Mouse (Mus musculus) hindbrain, embryonic 16.5 days (tissue): ENCODE measurements at regions not wholly inside any gene's neighbourhood (a gene's known extent, or its start where the extent isn't known, plus 50 kb on each side); places are given as distances from the start of the nearest gene placed in this dataset.

Experiments used
- ATAC-seq: fragments of 200-750 bp; cut with Nextera tagmentation; 2 replicates; pipeline ENCODE4 v1.8.0; 2017; ENCODE audit warnings: moderate TSS enrichment, moderate library complexity
- H3K27ac ChIP-seq: fragments of 300-500 bp; sonication (generic); 2 replicates; pipeline ENCODE4 v1.5.1; 2014; ENCODE audit warnings: low read depth, mild to moderate bottlenecking, control low read depth, low read length, moderate library complexity
- H3K27me3 ChIP-seq: fragments of 300-500 bp; sonication (generic); replicated peaks from 2 replicates; pipeline ENCODE4 v1.6.1; 2014; ENCODE audit warnings: low read length; ENCODE audit not compliant: control insufficient read depth, insufficient read depth
- H3K36me3 ChIP-seq: fragments of 300-500 bp; sonication (generic); 2 replicates; pipeline ENCODE4 v1.6.1; 2014; ENCODE audit warnings: mild to moderate bottlenecking, low read length, moderate library complexity, mixed read lengths; ENCODE audit not compliant: control insufficient read depth, insufficient read depth
- H3K4me1 ChIP-seq: fragments of 300-500 bp; sonication (generic); 2 replicates; pipeline ENCODE4 v1.6.1; 2014; ENCODE audit warnings: low read depth, low read length; ENCODE audit not compliant: control insufficient read depth, insufficient read depth
- H3K4me2 ChIP-seq: fragments of 300-500 bp; sonication (generic); 2 replicates; pipeline ENCODE4 v1.6.1; 2014; ENCODE audit warnings: mild to moderate bottlenecking, low read length, control low read depth, moderate library complexity
- H3K4me3 ChIP-seq: fragments of 300-500 bp; sonication (generic); 2 replicates; pipeline ENCODE4 v1.5.1; 2014; ENCODE audit warnings: mild to moderate bottlenecking, low read length, control low read depth, moderate library complexity
- H3K9ac ChIP-seq: fragments of 300-500 bp; sonication (generic); 2 replicates; pipeline ENCODE4 v1.6.1; 2014; ENCODE audit warnings: low read depth, mild to moderate bottlenecking, control low read depth, low read length, moderate library complexity
- H3K9me3 ChIP-seq: fragments of 300-500 bp; sonication (generic); 2 replicates; pipeline ENCODE4 v1.6.1; 2014; ENCODE audit warnings: mild to moderate bottlenecking, low read length, moderate library complexity; ENCODE audit not compliant: control insufficient read depth
- WGBS: fragments of 180-500 bp; shearing (Covaris S2); extraction: QIAGEN DNeasy Blood & Tissue Kit; methylation state at CpG from one replicate; pipeline ENCODE4 v1.1.7; 2014; 5-methylcytosine and 5-hydroxymethylcytosine counted together

GRCm38 (mm10) chr4:131298011-131298674, 354.0 kb downstream of the Matn1 start:
- Histone ChIP-seq H3K4me2 (no peak overlapping the region), H3K36me3 (no peaks in the 10 kb centered on the region), H3K4me1 (peaks cover 3% of the 10 kb centered on the region; the same call in 1 of the 2 replicates), H3K27me3 (no peaks in the 10 kb centered on the region), H3K4me3 (no peak overlapping the region), H3K9me3 (no peaks in the 10 kb centered on the region), H3K9ac (no peak overlapping the region), H3K27ac (no peak overlapping the region)
- WGBS: 77% methylated on average over 14 of the region's 14 CpGs
- no peak for ATAC-seq

GRCm38 (mm10) chr4:131303936-131304335, 359.8 kb downstream of the Matn1 start:
- no peak overlapping the region for H3K4me2 ChIP-seq
- no peaks in the 10 kb centered on the region for H3K27me3 ChIP-seq
- H3K4me3 ChIP-seq: no peak overlapping the region
- no peak for ATAC-seq
- 67% methylated on average over 3 of the region's 3 CpGs for WGBS
- H3K9ac ChIP-seq: 0 out of 2 replicates have a peak overlapping the region, but pooled peaks have one; percentile 2
- H3K4me1 ChIP-seq: peaks cover 13% of the 10 kb centered on the region
- H3K36me3 ChIP-seq: no peaks in the 10 kb centered on the region
- H3K9me3 ChIP-seq: no peaks in the 10 kb centered on the region
- H3K27ac ChIP-seq: no peak overlapping the region; the same call in 1 of the 2 replicates

- 46% methylated on average over 12 of the region's 12 CpGs for whole genome bisulfite sequencing
- peak overlapping the region; percentile 46 for H3K27ac ChIP-seq
- H3K4me1 ChIP-seq: peaks cover 12% of the 10 kb centered on the region
Measured at GRCm38 (mm10) chr4:131304361-131304777, 360.2 kb downstream of the Matn1 start.

DNA sequence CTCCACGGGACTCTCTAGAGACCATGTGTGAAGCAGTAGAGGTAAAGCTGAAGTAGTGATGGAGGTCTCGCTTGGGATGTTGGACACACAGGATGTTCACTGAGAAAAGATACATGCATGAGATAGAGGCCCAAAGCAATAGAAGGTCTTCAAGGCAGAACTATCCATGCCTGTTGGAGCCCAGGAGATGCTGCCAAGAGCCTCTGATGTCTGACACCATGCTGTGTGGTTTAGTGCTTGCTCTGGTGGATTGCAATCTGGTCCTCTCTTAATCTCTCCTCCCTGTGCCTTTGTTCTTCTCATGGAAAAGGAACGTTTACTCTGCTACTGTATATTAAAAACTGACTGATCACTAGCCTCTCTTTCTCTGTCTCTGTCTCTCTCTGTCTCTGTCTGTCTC, 370.0 kb downstream of the Matn1 start:
- H3K4me2 ChIP-seq: no peak overlapping the region
- H3K27ac ChIP-seq: no peak overlapping the region
- no peaks in the 10 kb centered on the region for H3K27me3 ChIP-seq
- WGBS: 74% methylated on average over 3 of the region's 3 CpGs
- no peaks in the 10 kb centered on the region for H3K36me3 ChIP-seq
- H3K9me3 ChIP-seq: no peaks in the 10 kb centered on the region
- no peak overlapping the region for H3K4me3 ChIP-seq
- ATAC-seq: no peak
- no peaks in the 10 kb centered on the region for H3K4me1 ChIP-seq
- H3K9ac ChIP-seq: no peak overlapping the region

More at GRCm38 (mm10) chr4:131304361-131304777, 360.2 kb downstream of the Matn1 start:
- no peaks in the 10 kb centered on the region for H3K36me3 ChIP-seq
- no peak overlapping the region for H3K4me3 ChIP-seq
- H3K9ac ChIP-seq: no peak overlapping the region
- 0 out of 2 replicates have a peak, but pooled peaks have one; percentile 27 for ATAC-seq
- no peaks in the 10 kb centered on the region for H3K27me3 ChIP-seq
- H3K4me2 ChIP-seq: no peak overlapping the region
- H3K9me3 ChIP-seq: no peaks in the 10 kb centered on the region

DNA sequence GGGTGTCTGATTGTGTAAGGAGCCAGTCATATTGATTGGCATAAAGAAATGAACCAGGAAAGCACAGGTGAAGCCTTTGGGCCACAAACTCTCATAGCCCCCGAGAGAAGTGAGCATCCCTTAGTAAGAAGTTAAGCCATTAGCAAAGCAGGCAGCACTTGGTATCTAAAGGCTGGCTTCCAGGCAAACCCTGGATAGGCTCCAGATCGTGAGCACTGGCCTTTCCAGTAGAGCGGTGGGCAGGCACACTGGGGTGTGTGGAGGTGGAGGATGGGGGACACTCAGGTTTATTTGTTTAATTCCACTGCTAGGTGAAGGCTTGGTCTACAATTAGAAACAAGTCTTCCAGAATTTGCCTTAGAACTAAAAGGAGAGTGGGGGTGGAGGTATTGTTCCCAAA, 371.9 kb downstream of the Matn1 start:
- no peaks in the 10 kb centered on the region for H3K4me1 ChIP-seq
- no peak overlapping the region for H3K9ac ChIP-seq
- no peaks in the 10 kb centered on the region for H3K9me3 ChIP-seq
- H3K27ac ChIP-seq: no peak overlapping the region
- ATAC-seq: no peak
- WGBS: 82% methylated on average over 3 of the region's 3 CpGs
- H3K27me3 ChIP-seq: no peaks in the 10 kb centered on the region
- no peak overlapping the region for H3K4me2 ChIP-seq
- H3K36me3 ChIP-seq: no peaks in the 10 kb centered on the region
- no peak overlapping the region for H3K4me3 ChIP-seq

- no peak for ATAC-seq
- no peak overlapping the region for H3K4me3 ChIP-seq
- no peak overlapping the region for H3K27ac ChIP-seq
- H3K9me3 ChIP-seq: no peaks in the 10 kb centered on the region
- H3K4me1 ChIP-seq: no peaks in the 10 kb centered on the region
- no peak overlapping the region for H3K4me2 ChIP-seq
- WGBS: 83% methylated on average over 5 of the region's 5 CpGs
- no peaks in the 10 kb centered on the region for H3K36me3 ChIP-seq
- H3K27me3 ChIP-seq: no peaks in the 10 kb centered on the region
- H3K9ac ChIP-seq: no peak overlapping the region
Measured at GRCm38 (mm10) chr4:131322323-131322722, 378.1 kb downstream of the Matn1 start.

DNA sequence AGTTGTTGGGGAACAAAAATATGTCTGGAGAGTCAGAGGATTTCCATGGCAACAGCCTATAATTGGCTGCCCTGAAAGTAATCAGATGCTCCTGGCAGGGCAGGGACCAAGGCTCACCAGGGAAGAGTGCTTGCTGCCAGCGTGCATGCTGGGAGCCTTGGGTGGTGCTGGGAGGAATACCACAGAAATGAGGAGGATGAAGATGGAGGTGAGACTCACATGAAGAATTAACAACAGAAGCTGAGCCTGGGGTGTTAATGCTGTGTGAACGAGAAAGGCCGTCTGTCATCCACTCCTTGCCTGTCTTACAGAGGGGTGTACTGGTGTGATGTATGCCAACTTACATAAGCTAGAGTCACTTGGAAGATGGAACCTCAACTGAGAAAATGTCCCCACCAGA, 380.3 kb downstream of the Matn1 start:
- Histone ChIP-seq H3K27ac (no peak overlapping the region), H3K4me1 (no peaks in the 10 kb centered on the region), H3K4me2 (no peak overlapping the region), H3K36me3 (no peaks in the 10 kb centered on the region), H3K9ac (no peak overlapping the region), H3K9me3 (no peaks in the 10 kb centered on the region), H3K27me3 (no peaks in the 10 kb centered on the region), H3K4me3 (no peak overlapping the region)
- WGBS: 70% methylated on average over 3 of the region's 3 CpGs
- no peak for ATAC-seq

- Histone ChIP-seq H3K9me3 (no peaks in the 10 kb centered on the region), H3K4me2 (no peak overlapping the region), H3K27me3 (no peaks in the 10 kb centered on the region), H3K9ac (no peak overlapping the region), H3K4me3 (no peak overlapping the region), H3K4me1 (no peaks in the 10 kb centered on the region), H3K27ac (no peak overlapping the region), H3K36me3 (no peaks in the 10 kb centered on the region)
- 93% methylated on average over 11 of the region's 11 CpGs for WGBS
- ATAC-seq: no peak
Measured at GRCm38 (mm10) chr4:131325200-131325599, 381.0 kb downstream of the Matn1 start.

DNA sequence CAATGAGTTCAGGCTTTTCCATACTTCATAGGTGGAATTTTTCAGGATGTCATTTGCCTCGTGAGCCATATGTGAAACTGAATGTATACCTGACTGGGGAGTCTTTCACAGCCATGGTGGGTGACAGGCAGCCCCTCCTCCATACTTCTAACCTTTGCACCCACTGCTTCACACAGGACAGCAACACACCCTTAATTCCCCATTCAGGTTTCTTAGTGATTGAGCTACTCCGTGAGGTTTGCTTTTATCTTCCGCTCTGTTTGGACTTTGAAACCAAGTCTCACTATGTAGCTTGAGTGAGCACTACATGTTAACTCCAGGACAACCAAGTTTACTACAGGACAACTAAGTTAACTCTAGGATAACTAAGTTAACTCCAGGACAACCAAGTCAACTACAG, 381.4 kb downstream of the Matn1 start:
- Histone ChIP-seq H3K36me3 (no peaks in the 10 kb centered on the region), H3K4me3 (no peak overlapping the region), H3K9ac (no peak overlapping the region), H3K27me3 (no peaks in the 10 kb centered on the region), H3K9me3 (no peaks in the 10 kb centered on the region), H3K27ac (no peak overlapping the region), H3K4me1 (no peaks in the 10 kb centered on the region), H3K4me2 (no peak overlapping the region)
- ATAC-seq: no peak
- 93% methylated on average over 3 of the region's 3 CpGs for WGBS
